Mouse (Mus musculus) embryonic facial prominence, embryonic 11.5 days (tissue): Measurements from ENCODE around the gene Tbc1d10a. TPM values are rescaled to one million over a fixed set of nuclear protein-coding genes. Genes with fewer than 3 reads are reported as not detected.
A peak's percentile ranks its signal among the peaks of the same experiment; 100 is the strongest.

Source experiments
- ATAC-seq: fragments of 200-750 bp; cut with Nextera tagmentation; replicated peaks from 2 replicates; pipeline ENCODE4 v1.8.0; 2017; ENCODE audit warnings: low read depth; ENCODE audit not compliant: insufficient number of reproducible peaks, low FRiP score, low TSS enrichment
- DNase-seq: peaks from one replicate; pipeline ENCODE4 v3.0.0-alpha.2; 2015; ENCODE audit warnings: low spot score
- H3K27ac ChIP-seq: fragments of 300-500 bp; sonication (generic); replicated peaks from 2 replicates; pipeline ENCODE4 v1.5.1; 2014; ENCODE audit warnings: mild to moderate bottlenecking, low read depth, low read length, control low read depth
- H3K27me3 ChIP-seq: fragments of 300-500 bp; sonication (generic); 2 replicates; pipeline ENCODE4 v1.6.1; 2014; ENCODE audit warnings: mild to moderate bottlenecking, low read length, moderate library complexity, mixed read lengths; ENCODE audit not compliant: control insufficient read depth, insufficient read depth
- H3K36me3 ChIP-seq: fragments of 300-500 bp; sonication (generic); replicated peaks from 2 replicates; pipeline ENCODE4 v1.6.1; 2014; ENCODE audit warnings: low read depth, mild to moderate bottlenecking, low read length, moderate library complexity, mixed read lengths; ENCODE audit not compliant: control insufficient read depth, insufficient read depth
- H3K4me1 ChIP-seq: fragments of 300-500 bp; sonication (generic); 2 replicates; pipeline ENCODE4 v1.6.1; 2014; ENCODE audit warnings: low read length, mixed read lengths; ENCODE audit not compliant: control insufficient read depth, insufficient read depth
- H3K4me2 ChIP-seq: fragments of 300-500 bp; sonication (generic); 2 replicates; pipeline ENCODE4 v1.6.1; 2014; ENCODE audit warnings: low read depth, mild to moderate bottlenecking, control low read depth, low read length, moderate library complexity
- H3K4me3 ChIP-seq: fragments of 300-500 bp; sonication (generic); 2 replicates; pipeline ENCODE4 v1.5.1; 2014; ENCODE audit warnings: low read depth, low read length, control low read depth
- H3K9ac ChIP-seq: fragments of 300-500 bp; sonication (generic); replicated peaks from 2 replicates; pipeline ENCODE4 v1.6.1; 2014; ENCODE audit warnings: mild to moderate bottlenecking, control low read depth, low read length
- H3K9me3 ChIP-seq: fragments of 300-500 bp; sonication (generic); replicated peaks from 2 replicates; pipeline ENCODE4 v1.6.1; 2016; ENCODE audit warnings: mild to moderate bottlenecking, low read length, inconsistent platforms, mixed read lengths; ENCODE audit not compliant: control insufficient read depth
- WGBS: fragments of 180-500 bp; shearing (Covaris S2); extraction: QIAGEN DNeasy Blood & Tissue Kit; methylation state at CpG from one replicate; pipeline ENCODE4 v1.1.7; 2014; 5-methylcytosine and 5-hydroxymethylcytosine counted together
- polyA plus RNA-seq: library from polyadenylated mRNA; unstranded; fragments of >200 nt; fragmentation: Nextera tagmentation; extraction: Ambion mirVana; gene quantifications from 2 replicates; pipeline ENCODE4 v1.2.1, GENCODE M21; 2014

Gene Tbc1d10a
- polyA plus RNA-seq, 1 experiment from 2014 or later = 15.9 TPM

- ATAC-seq = no peak
- Histone ChIP-seq H3K9ac (no peak overlapping the region), H3K36me3 (no peaks in the 10 kb centered on the region), H3K4me3 (no peak overlapping the region), H3K27me3 (no peaks in the 10 kb centered on the region), H3K4me1 (no peaks in the 10 kb centered on the region; the same call in 1 of the 2 replicates), H3K9me3 (no peaks in the 10 kb centered on the region), H3K4me2 (no peak overlapping the region), H3K27ac (no peak overlapping the region)
- no peak for DNase-seq
- 62% methylated on average over 7 of the region's 7 CpGs for WGBS
Measured at GRCm38 (mm10) chr11:4250290-4250689, 63.7 kb downstream of the Tbc1d10a start.

DNA sequence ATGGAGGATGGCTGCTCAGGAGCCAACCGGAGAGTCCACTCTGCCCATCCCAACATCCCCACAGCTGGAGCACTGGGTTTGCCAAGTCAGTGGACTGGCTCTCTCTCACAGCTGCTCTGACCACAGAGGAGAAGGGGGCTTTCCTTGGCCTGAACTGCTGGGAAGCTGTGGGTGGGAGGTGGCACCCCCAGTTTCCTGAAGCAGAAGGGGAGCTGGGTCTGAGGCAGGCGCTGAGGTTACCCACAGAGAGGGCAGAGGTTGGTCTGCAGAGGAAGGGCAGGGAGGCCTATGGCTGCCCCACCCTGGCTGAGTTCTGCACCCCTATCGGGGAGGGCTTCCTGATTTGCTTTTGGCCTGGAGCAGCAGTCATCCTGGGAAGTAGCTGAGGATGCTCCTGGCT is 64.8 kb downstream of the Tbc1d10a start:
- H3K4me2 ChIP-seq = no peak overlapping the region; the same call in 1 of the 2 replicates
- WGBS = 73% methylated on average over 3 of the region's 3 CpGs
- H3K9ac ChIP-seq = no peak overlapping the region
- no peak for DNase-seq
- ATAC-seq = no peak
- no peaks in the 10 kb centered on the region; the same call in 1 of the 2 replicates for H3K4me1 ChIP-seq
- no peak overlapping the region for H3K27ac ChIP-seq
- no peaks in the 10 kb centered on the region for H3K9me3 ChIP-seq
- H3K36me3 ChIP-seq = no peaks in the 10 kb centered on the region
- H3K27me3 ChIP-seq = no peaks in the 10 kb centered on the region
- H3K4me3 ChIP-seq = no peak overlapping the region

DNA sequence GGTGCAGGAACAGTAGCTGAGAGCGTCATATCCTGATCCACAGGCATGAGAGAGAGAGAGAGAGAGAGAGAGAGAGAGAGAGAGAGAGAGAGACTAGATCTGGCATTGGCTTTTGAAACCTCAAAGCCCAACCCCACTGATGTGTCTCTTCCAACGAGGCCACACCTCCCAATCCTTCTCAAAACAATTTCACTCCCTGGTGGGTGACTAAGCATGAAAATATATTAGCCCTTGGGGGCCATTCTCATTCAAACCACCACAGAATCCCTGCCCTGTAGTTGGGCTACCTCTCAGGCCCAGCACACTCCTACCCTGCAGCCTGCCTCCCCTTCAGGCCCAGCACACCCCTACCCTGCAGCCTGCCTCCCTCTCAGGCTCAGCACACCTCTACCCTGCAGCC is 66.3 kb downstream of the Tbc1d10a start:
- H3K27ac ChIP-seq = no peak overlapping the region
- H3K9ac ChIP-seq = no peak overlapping the region
- H3K4me2 ChIP-seq = no peak overlapping the region
- ATAC-seq (no peak), DNase-seq (no peak)
- H3K4me1 ChIP-seq = no peaks in the 10 kb centered on the region
- WGBS = 68% methylated on average over 2 of the region's 2 CpGs
- H3K4me3 ChIP-seq = no peak overlapping the region
- no peaks in the 10 kb centered on the region for H3K27me3 ChIP-seq
- H3K9me3 ChIP-seq = no peaks in the 10 kb centered on the region
- H3K36me3 ChIP-seq = no peaks in the 10 kb centered on the region

- WGBS = 63% methylated on average over 11 of the region's 11 CpGs
- Histone ChIP-seq H3K9me3 (no peaks in the 10 kb centered on the region), H3K9ac (no peak within 1 kb of the TSS), H3K4me1 (no peaks in the 10 kb centered on the region), H3K36me3 (no peaks in the 10 kb centered on the region), H3K27ac (no peak within 1 kb of the TSS), H3K4me3 (no peak within 1 kb of the TSS), H3K4me2 (no peak within 1 kb of the TSS), H3K27me3 (no peaks in the 10 kb centered on the region)
- ATAC-seq (0 out of 2 replicates have a peak, but pooled peaks have one; percentile 27), DNase-seq (no peak)
Measured at GRCm38 (mm10) chr11:4256846-4257607, 70.4 kb downstream of the Tbc1d10a start, which contains the start of gene Lif. Gene Lif, plus strand, starts transcription at chr11:4257557.

DNA sequence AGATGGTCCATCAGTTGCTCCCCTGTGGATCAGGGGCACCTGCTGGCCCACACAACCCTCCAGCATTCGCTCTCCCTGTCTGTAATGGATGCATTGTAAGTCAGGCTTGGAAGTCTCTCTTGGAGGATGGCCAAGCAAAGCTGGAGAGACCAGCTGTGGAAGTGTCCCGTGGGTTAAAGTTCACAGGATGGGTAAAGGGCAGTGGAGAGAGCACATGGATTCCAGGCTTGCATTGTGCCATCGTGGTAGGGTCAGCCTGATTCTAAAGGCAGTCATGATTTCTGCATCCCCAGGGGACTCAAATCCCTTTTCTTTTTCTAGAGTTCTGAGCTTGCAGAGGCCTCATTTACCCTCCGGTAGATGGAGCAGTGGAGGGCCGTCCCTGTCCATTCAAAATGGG is 71.2 kb downstream of the Tbc1d10a start:
- Histone ChIP-seq H3K36me3 (no peaks in the 10 kb centered on the region), H3K9ac (no peak overlapping the region), H3K27me3 (no peaks in the 10 kb centered on the region), H3K4me1 (no peaks in the 10 kb centered on the region), H3K4me3 (no peak overlapping the region), H3K9me3 (no peaks in the 10 kb centered on the region), H3K4me2 (no peak overlapping the region), H3K27ac (no peak overlapping the region)
- 64% methylated on average over 5 of the region's 5 CpGs for WGBS
- no peak for DNase-seq
- no peak for ATAC-seq

DNA sequence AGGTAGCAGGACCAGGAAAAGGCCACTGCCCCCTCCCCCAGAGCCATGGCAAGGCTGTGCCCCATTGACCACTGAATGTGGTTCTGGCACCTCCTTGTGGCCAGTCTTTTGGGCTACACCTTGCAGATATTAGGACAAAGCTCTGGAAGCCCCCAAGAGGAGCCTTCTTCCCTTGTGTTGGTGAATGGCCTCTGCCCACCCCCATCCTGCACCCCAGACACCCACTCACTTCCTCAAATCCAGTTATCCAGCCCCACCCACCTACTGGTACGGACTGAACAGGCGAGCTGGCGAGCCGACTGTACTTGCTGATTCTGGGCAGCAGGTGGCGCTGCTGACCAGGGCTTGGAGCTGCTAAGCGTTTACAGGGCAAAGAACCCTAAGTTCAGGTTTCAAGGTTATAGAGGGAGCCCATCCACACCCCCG is 72.1 kb downstream of the Tbc1d10a start:
- 0% methylated on average over 7 of the region's 7 CpGs for WGBS
- H3K27me3 ChIP-seq = no peaks in the 10 kb centered on the region
- H3K4me3 ChIP-seq = no peak overlapping the region
- no peaks in the 10 kb centered on the region for H3K9me3 ChIP-seq
- ATAC-seq (no peak; the same call in 1 of the 2 replicates), DNase-seq (peak; percentile 87)
- no peak overlapping the region for H3K27ac ChIP-seq
- H3K9ac ChIP-seq = no peak overlapping the region
- no peak overlapping the region for H3K4me2 ChIP-seq
- H3K4me1 ChIP-seq = no peaks in the 10 kb centered on the region
- H3K36me3 ChIP-seq = no peaks in the 10 kb centered on the region

DNA sequence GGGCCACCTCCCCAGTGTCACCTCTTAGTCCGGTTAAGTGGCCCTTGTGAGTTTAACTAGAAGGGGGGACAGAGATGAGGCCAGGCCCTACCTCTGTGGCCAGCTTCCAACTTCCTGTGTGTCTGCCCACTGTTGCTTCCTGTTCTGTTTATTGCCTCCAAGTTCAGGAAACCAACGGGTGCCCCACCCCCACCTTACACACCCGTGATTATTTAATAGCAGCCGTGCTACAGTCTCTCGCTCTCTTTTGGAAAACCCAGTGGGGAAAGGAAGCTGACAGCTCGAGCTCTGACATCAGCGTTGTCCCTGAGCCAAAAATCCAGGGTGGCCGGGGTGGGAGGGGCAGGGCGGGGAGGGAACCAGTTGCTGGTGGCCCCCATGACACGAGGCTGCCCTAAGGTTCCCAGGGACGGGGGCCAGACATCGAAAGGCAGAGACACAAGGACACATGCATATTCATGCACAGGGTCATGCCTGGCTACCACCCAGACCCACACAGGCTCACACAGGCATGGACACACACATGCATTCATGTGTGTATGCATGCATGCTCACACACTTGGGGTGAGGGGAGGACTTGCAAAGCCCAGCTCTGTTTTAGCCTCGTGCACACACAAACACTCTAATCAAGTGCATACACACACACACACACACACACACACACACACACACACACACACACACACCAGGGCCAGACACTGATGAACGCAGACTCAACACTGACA is 74.0 kb downstream of the Tbc1d10a start:
- Histone ChIP-seq H3K36me3 (no peaks in the 10 kb centered on the region), H3K9ac (no peak overlapping the region; the same call in 1 of the 2 replicates), H3K9me3 (no peaks in the 10 kb centered on the region), H3K4me2 (no peak overlapping the region), H3K4me3 (no peak overlapping the region), H3K4me1 (no peaks in the 10 kb centered on the region), H3K27me3 (peaks cover 14% of the 10 kb centered on the region), H3K27ac (no peak overlapping the region)
- no peak for DNase-seq
- no peak for ATAC-seq
- 55% methylated on average over 14 of the region's 14 CpGs for WGBS

GRCm38 (mm10) chr11:4261188-4261494 is 74.6 kb downstream of the Tbc1d10a start:
- whole genome bisulfite sequencing = 44% methylated on average over 7 of the region's 7 CpGs

More at GRCm38 (mm10) chr11:4261188-4261494, 74.6 kb downstream of the Tbc1d10a start:
- ATAC-seq (no peak), DNase-seq (peak; percentile 54)
- H3K9me3 ChIP-seq = no peaks in the 10 kb centered on the region
- no peaks in the 10 kb centered on the region for H3K36me3 ChIP-seq
- H3K4me3 ChIP-seq = no peak overlapping the region
- peaks cover 18% of the 10 kb centered on the region for H3K27me3 ChIP-seq
- no peaks in the 10 kb centered on the region for H3K4me1 ChIP-seq
- no peak overlapping the region for H3K9ac ChIP-seq
- H3K27ac ChIP-seq = no peak overlapping the region
- no peak overlapping the region for H3K4me2 ChIP-seq
